Mouse (Mus musculus) CH12.LX (cell line): ENCODE results near the gene Lrrc29. TPM values are rescaled to one million over a fixed set of nuclear protein-coding genes. Genes with fewer than 3 reads are reported as not detected.

Experiments used
- DNase-seq: peaks from one replicate; pipeline ENCODE4 v3.0.0-alpha.2; 2013; ENCODE audit errors: extremely low read depth
- H3K27ac ChIP-seq: 2 replicates; pipeline ENCODE4 v1.5.1; 2012; ENCODE audit warnings: low read depth, mild to moderate bottlenecking, control low read depth, moderate library complexity; ENCODE audit not compliant: insufficient read depth
- H3K27me3 ChIP-seq: replicated peaks from 2 replicates; pipeline ENCODE3; 2012; ENCODE audit warnings: inconsistent platforms
- H3K36me3 ChIP-seq, 2 experiments: replicated peaks in 1 of 2; 2 replicates each; pipeline versions ENCODE3 to v1.6.1; 2012; ENCODE audit warnings: inconsistent platforms in 1 of 2, low read length in 1 of 2, mild to moderate bottlenecking in 1 of 2, mixed read lengths in 1 of 2, moderate library complexity in 1 of 2; ENCODE audit not compliant: control insufficient read depth in 1 of 2, insufficient read depth in 1 of 2
- H3K4me1 ChIP-seq, 2 experiments: 2 replicates each; pipeline ENCODE4 v1.6.1; 2012; ENCODE audit warnings: inconsistent platforms in 1 of 2, moderate library complexity in 1 of 2; ENCODE audit not compliant: insufficient read depth in 2 of 2, control insufficient read depth in 1 of 2
- H3K4me2 ChIP-seq: 2 replicates; pipeline ENCODE4 v1.6.1; 2012; ENCODE audit warnings: low read depth, mild to moderate bottlenecking, control low read depth; ENCODE audit not compliant: poor library complexity, insufficient read depth, severe bottlenecking
- H3K4me3 ChIP-seq, 3 experiments: fragments of 150-350 bp in 1 of 3; sonication (generic) in 1 of 3; replicated peaks in 1 of 3; 2 replicates each; pipeline versions ENCODE3 to v1.5.1; 2011 to 2012; ENCODE audit warnings: low read depth in 2 of 3, low read length in 2 of 3, mild to moderate bottlenecking in 2 of 3, moderate library complexity in 2 of 3, control low read depth in 1 of 3, improper control_type of control experiment in 1 of 3, inconsistent platforms in 1 of 3, mixed read lengths in 1 of 3; ENCODE audit not compliant: poor library complexity in 1 of 3
- H3K79me2 ChIP-seq: replicated peaks from 2 replicates; pipeline ENCODE4 v1.6.1; 2012; ENCODE audit warnings: mild to moderate bottlenecking, moderate library complexity; ENCODE audit not compliant: control insufficient read depth, poor library complexity, insufficient read depth, severe bottlenecking; ENCODE audit errors: extremely low read depth
- H3K9ac ChIP-seq: 2 replicates; pipeline ENCODE4 v1.6.1; 2012; ENCODE audit warnings: low read depth, mild to moderate bottlenecking, control low read depth, moderate library complexity; ENCODE audit not compliant: insufficient read depth
- H3K9me3 ChIP-seq: replicated peaks from 2 replicates; pipeline ENCODE3; 2012; ENCODE audit warnings: low read length, inconsistent platforms, mixed read lengths
- BHLHE40 ChIP-seq: IDR thresholded peaks from 2 replicates; pipeline ENCODE4 v1.6.1; 2011; ENCODE audit warnings: mild to moderate bottlenecking, low read depth, low read length, improper control_type of control experiment
- CHD1 ChIP-seq: IDR thresholded peaks from 2 replicates; pipeline ENCODE4 v1.6.1; 2012; ENCODE audit warnings: low read depth, low read length, improper control_type of control experiment, inconsistent platforms
- CHD2 ChIP-seq: IDR thresholded peaks from 2 replicates; pipeline ENCODE4 v1.6.1; 2011; ENCODE audit warnings: low read length, improper control_type of control experiment
- CTCF ChIP-seq, 2 experiments: IDR thresholded peaks in 1 of 2; conservative IDR thresholded peaks in 1 of 2; 2 replicates each; pipeline ENCODE4 v1.5.1; 2011 to 2012; ENCODE audit warnings: low read depth in 2 of 2, low read length in 2 of 2, improper control_type of control experiment in 1 of 2, inconsistent platforms in 1 of 2, mild to moderate bottlenecking in 1 of 2, moderate library complexity in 1 of 2
- E2F4 ChIP-seq: IDR thresholded peaks from 2 replicates; pipeline ENCODE4 v1.6.1; 2011; ENCODE audit warnings: low read depth, low read length, improper control_type of control experiment; ENCODE audit not compliant: insufficient replicate concordance
- ELF1 ChIP-seq: IDR thresholded peaks from 2 replicates; pipeline ENCODE4 v1.6.1; 2014; ENCODE audit warnings: low read depth, mild to moderate bottlenecking, inconsistent platforms, low read length, improper control_type of control experiment
- EP300 ChIP-seq: IDR thresholded peaks from 2 replicates; pipeline ENCODE4 v1.6.1; 2011; ENCODE audit warnings: low read length, improper control_type of control experiment
- ETS1 ChIP-seq: conservative IDR thresholded peaks from 2 replicates; pipeline ENCODE4 v1.6.1; 2012; ENCODE audit warnings: low read depth, mild to moderate bottlenecking, inconsistent platforms, low read length, improper control_type of control experiment, moderate library complexity
- GABPA ChIP-seq: IDR thresholded peaks from 2 replicates; pipeline ENCODE4 v1.6.1; 2012; ENCODE audit warnings: low read depth, low read length, improper control_type of control experiment, inconsistent platforms; ENCODE audit not compliant: insufficient replicate concordance
- HCFC1 ChIP-seq: IDR thresholded peaks from 2 replicates; pipeline ENCODE4 v1.6.1; 2012; ENCODE audit warnings: low read depth, mild to moderate bottlenecking, inconsistent platforms, low read length, improper control_type of control experiment
- IRF4 ChIP-seq: IDR thresholded peaks from 2 replicates; pipeline ENCODE4 v1.6.1; 2014; ENCODE audit warnings: low read depth, mild to moderate bottlenecking, inconsistent platforms, low read length, improper control_type of control experiment
- JUN ChIP-seq: IDR thresholded peaks from 2 replicates; pipeline ENCODE4 v1.6.1; 2011; ENCODE audit warnings: low read depth, mild to moderate bottlenecking, low read length, improper control_type of control experiment, moderate library complexity; ENCODE audit not compliant: insufficient read depth
- JUND ChIP-seq: conservative IDR thresholded peaks from 2 replicates; pipeline ENCODE4 v1.6.1; 2011; ENCODE audit warnings: low read depth, low read length, improper control_type of control experiment
- KAT2A ChIP-seq: IDR thresholded peaks from 2 replicates; pipeline ENCODE4 v1.6.1; 2012; ENCODE audit warnings: low read length, improper control_type of control experiment, inconsistent platforms; ENCODE audit not compliant: insufficient replicate concordance
- MAFK ChIP-seq: IDR thresholded peaks from 2 replicates; pipeline ENCODE4 v1.6.1; 2011; ENCODE audit warnings: low read length, improper control_type of control experiment; ENCODE audit not compliant: insufficient replicate concordance
- MAX ChIP-seq: IDR thresholded peaks from 2 replicates; pipeline ENCODE4 v1.6.1; 2011; ENCODE audit warnings: low read length, improper control_type of control experiment
- MAZ ChIP-seq: IDR thresholded peaks from 2 replicates; pipeline ENCODE4 v1.6.1; 2012; ENCODE audit warnings: low read depth, mild to moderate bottlenecking, inconsistent platforms, low read length, improper control_type of control experiment, moderate library complexity
- MEF2A ChIP-seq: IDR thresholded peaks from 2 replicates; pipeline ENCODE4 v1.6.1; 2014; ENCODE audit warnings: low read depth, mild to moderate bottlenecking, inconsistent platforms, low read length, improper control_type of control experiment, borderline replicate concordance
- MXI1 ChIP-seq: IDR thresholded peaks from 2 replicates; pipeline ENCODE4 v1.6.1; 2011; ENCODE audit warnings: mild to moderate bottlenecking, low read depth, low read length, improper control_type of control experiment
- MYC ChIP-seq: IDR thresholded peaks from 2 replicates; pipeline ENCODE4 v1.6.1; 2011; ENCODE audit warnings: low read depth, mild to moderate bottlenecking, improper control_type of control experiment, low read length
- NELFE ChIP-seq: IDR thresholded peaks from 2 replicates; pipeline ENCODE4 v1.6.1; 2011; ENCODE audit warnings: low read depth, low read length, improper control_type of control experiment
- NRF1 ChIP-seq: IDR thresholded peaks from 2 replicates; pipeline ENCODE4 v1.6.1; 2014; ENCODE audit warnings: low read depth, mild to moderate bottlenecking, inconsistent platforms, low read length, improper control_type of control experiment, moderate library complexity
- PAX5 ChIP-seq: IDR thresholded peaks from 2 replicates; pipeline ENCODE4 v1.6.1; 2012; ENCODE audit warnings: low read length, inconsistent platforms, mixed read lengths
- POLR2A ChIP-seq: IDR thresholded peaks from 2 replicates; pipeline ENCODE4 v1.6.1; 2011; ENCODE audit warnings: low read depth, mild to moderate bottlenecking, improper control_type of control experiment, low read length
- POLR2AphosphoS2 ChIP-seq: IDR thresholded peaks from 2 replicates; pipeline ENCODE4 v1.6.1; 2011; ENCODE audit warnings: low read depth, low read length, improper control_type of control experiment
- RAD21 ChIP-seq: IDR thresholded peaks from 2 replicates; pipeline ENCODE4 v1.6.1; 2011; ENCODE audit warnings: low read depth, mild to moderate bottlenecking, low read length, improper control_type of control experiment, moderate library complexity
- RCOR1 ChIP-seq: conservative IDR thresholded peaks from 2 replicates; pipeline ENCODE4 v1.6.1; 2012; ENCODE audit warnings: low read depth, mild to moderate bottlenecking, inconsistent platforms, low read length, improper control_type of control experiment
- SIN3A ChIP-seq: IDR thresholded peaks from 2 replicates; pipeline ENCODE4 v1.6.1; 2012; ENCODE audit warnings: low read length, improper control_type of control experiment, inconsistent platforms
- SMC3 ChIP-seq: IDR thresholded peaks from 2 replicates; pipeline ENCODE4 v1.6.1; 2011; ENCODE audit warnings: low read depth, low read length, improper control_type of control experiment
- TBP ChIP-seq: conservative IDR thresholded peaks from 2 replicates; pipeline ENCODE4 v1.6.1; 2011; ENCODE audit warnings: low read depth, low read length, improper control_type of control experiment
- TCF12 ChIP-seq: IDR thresholded peaks from 2 replicates; pipeline ENCODE4 v1.6.1; 2014; ENCODE audit warnings: low read depth, mild to moderate bottlenecking, inconsistent platforms, low read length, improper control_type of control experiment
- UBTF ChIP-seq: IDR thresholded peaks from 2 replicates; pipeline ENCODE4 v1.6.1; 2012; ENCODE audit warnings: low read depth, mild to moderate bottlenecking, inconsistent platforms, low read length, improper control_type of control experiment, moderate library complexity
- USF1 ChIP-seq: IDR thresholded peaks from 2 replicates; pipeline ENCODE4 v1.6.1; 2014; ENCODE audit warnings: low read depth, mild to moderate bottlenecking, inconsistent platforms, low read length, improper control_type of control experiment
- USF2 ChIP-seq: conservative IDR thresholded peaks from 2 replicates; pipeline ENCODE4 v1.6.1; 2011; ENCODE audit warnings: low read depth, low read length, improper control_type of control experiment
- ZC3H11A ChIP-seq: IDR thresholded peaks from 2 replicates; pipeline ENCODE4 v1.6.1; 2012; ENCODE audit warnings: low read depth, mild to moderate bottlenecking, inconsistent platforms, low read length, improper control_type of control experiment
- ZKSCAN1 ChIP-seq: IDR thresholded peaks from 2 replicates; pipeline ENCODE4 v1.6.1; 2012; ENCODE audit warnings: low read depth, inconsistent platforms, low read length, improper control_type of control experiment, borderline replicate concordance
- ZMIZ1 ChIP-seq: IDR thresholded peaks from 2 replicates; pipeline ENCODE4 v1.6.1; 2012; ENCODE audit warnings: low read depth, mild to moderate bottlenecking, inconsistent platforms, low read length, improper control_type of control experiment
- ZNF384 ChIP-seq: IDR thresholded peaks from 2 replicates; pipeline ENCODE4 v1.6.1; 2012; ENCODE audit warnings: low read depth, low read length, improper control_type of control experiment, inconsistent platforms
- dilution Hi-C: fragments of 300-500 bp; cut with MboI; formaldehyde crosslinking; loops from 2 replicates; pipeline ENCODE4 v1.14.3; 2020; ENCODE audit warnings: low sequenced_read_pairs; ENCODE audit not compliant: extremely low pct_unique_long_range_greater_than_20kb, extremely low pct_ligation_motif_present
- in situ Hi-C: fragments of 300-500 bp; cut with MboI; formaldehyde crosslinking; loops from 3 replicates; pipeline ENCODE4 v1.14.3; 2019; ENCODE audit warnings: low sequenced_read_pairs, low pct_ligation_motif_present, low pct_unique_long_range_greater_than_20kb, mixed read lengths
- polyA plus RNA-seq: library from polyadenylated mRNA; unstranded; fragments of >175 nt; gene quantifications from 2 replicates; pipeline ENCODE4 v1.2.1, GENCODE M21; 2012; ENCODE audit warnings: low read depth; ENCODE audit not compliant: insufficient read length
- total RNA-seq, 2 experiments: library from RNA; depleted of rRNA; stranded (reverse); fragments of 300-350 nt in 1 of 2; fragments of >200 nt in 1 of 2; gene quantifications; 2 replicates each; pipeline ENCODE4 v1.2.3; 2012 to 2014

The Lrrc29 gene
- total and polyA plus RNA-seq, 3 experiments: 1.4 to 1.8 (median 1.7) TPM

DNA sequence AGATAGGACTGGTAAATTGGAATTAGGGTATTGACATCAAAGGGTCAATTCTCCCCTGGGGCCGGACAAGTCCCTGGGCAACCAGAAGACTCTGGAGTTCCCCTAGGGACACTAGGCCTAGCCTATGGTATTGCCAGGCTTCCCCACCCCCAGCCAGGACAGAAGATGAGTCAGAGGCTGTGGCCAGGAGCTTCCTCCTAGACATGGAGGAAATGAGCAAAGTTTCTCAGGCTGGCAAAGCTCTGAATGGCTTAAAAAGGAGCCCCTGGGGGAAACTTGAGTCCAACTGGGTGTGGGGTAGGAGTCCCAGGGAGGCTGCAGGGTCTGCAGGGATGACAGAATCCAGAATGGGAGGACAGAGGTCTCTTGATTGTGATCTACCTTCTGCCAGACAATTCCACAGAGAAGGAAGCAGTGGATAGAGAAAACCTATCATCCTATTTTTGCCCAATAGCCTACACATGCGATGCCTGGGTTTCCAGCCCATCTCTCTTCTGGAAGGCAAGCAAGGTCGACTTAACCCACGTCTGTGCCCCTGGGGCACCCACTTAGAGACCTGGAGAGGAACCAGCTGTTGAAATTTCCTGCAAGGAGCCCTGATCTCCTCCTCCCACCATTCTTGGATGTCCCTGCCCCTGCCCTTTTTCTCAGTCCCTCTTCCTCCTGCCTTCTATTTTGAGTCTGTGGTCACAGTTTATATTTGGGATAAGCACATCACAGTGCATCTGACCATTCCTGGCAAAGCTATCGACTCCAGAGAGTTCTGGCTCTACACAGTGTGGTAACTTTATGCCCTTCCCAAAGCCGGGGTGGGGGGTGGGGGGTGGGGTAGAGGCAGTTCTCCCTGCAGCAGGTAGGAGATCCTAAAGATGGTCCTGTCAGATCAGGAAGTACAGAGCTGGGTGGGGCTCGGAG is 19.2 kb upstream of the Lrrc29 start:
- TF ChIP-seq MAZ (no peak), MXI1 (no peak), EP300 (peak; percentile 83), E2F4 (no peak), MAFK (no peak), POLR2A (no peak), USF1 (no peak), ZMIZ1 (no peak), TBP (no peak), MEF2A (0 out of 2 replicates have a peak, but pooled peaks have one; percentile 26), MAX (no peak), ETS1 (peak; percentile 71), HCFC1 (no peak), CHD2 (peak; percentile 81), KAT2A (0 out of 2 replicates have a peak, but pooled peaks have one; percentile 22), NELFE (no peak), POLR2AphosphoS2 (no peak), IRF4 (peak; percentile 65; the same call in 1 of the 2 replicates), ZC3H11A (no peak), ZKSCAN1 (no peak), TCF12 (no peak), RCOR1 (no peak), MYC (no peak), ZNF384 (no peak), CHD1 (no peak), USF2 (no peak), SIN3A (no peak), NRF1 (no peak), JUND (peak; percentile 53; the same call in 1 of the 2 replicates), UBTF (no peak), JUN (peak; percentile 68), RAD21 (no peak), SMC3 (no peak), CTCF (conservative IDR thresholded peaks at IDR 0.05 in 1 of 2, IDR thresholded peaks at IDR 0.05 in 1 of 2; ENCODE audit: low read depth in 2 of 2, low read length in 2 of 2) (no peak), ELF1 (0 out of 2 replicates have a peak, but pooled peaks have one; percentile 23), PAX5 (no peak), BHLHE40 (no peak), GABPA (no peak)
- in situ Hi-C loops (no loop called here), dilution Hi-C loops (no loop called here)
- no peaks in the 10 kb centered on the region for H3K9me3 ChIP-seq
- DNase-seq: peak; percentile 68
- H3K27ac ChIP-seq: no peak overlapping the region
- no peak overlapping the region for H3K9ac ChIP-seq
- H3K4me2 ChIP-seq: peak overlapping the region; percentile 37; the same call in 1 of the 2 replicates
- H3K4me3 ChIP-seq: no peak overlapping the region
- H3K79me2 ChIP-seq: no peaks in the 10 kb centered on the region; the same call in 1 of the 2 replicates
- H3K27me3 ChIP-seq: peaks cover 16% of the 10 kb centered on the region
- peaks cover 15 to 39% of the 10 kb centered on the region in 2 experiments for H3K4me1 ChIP-seq
- H3K36me3 ChIP-seq: no peaks in the 10 kb centered on the region
